ENCODE assay signal across 20 mouse cellular contexts in the genomic region with DNA sequence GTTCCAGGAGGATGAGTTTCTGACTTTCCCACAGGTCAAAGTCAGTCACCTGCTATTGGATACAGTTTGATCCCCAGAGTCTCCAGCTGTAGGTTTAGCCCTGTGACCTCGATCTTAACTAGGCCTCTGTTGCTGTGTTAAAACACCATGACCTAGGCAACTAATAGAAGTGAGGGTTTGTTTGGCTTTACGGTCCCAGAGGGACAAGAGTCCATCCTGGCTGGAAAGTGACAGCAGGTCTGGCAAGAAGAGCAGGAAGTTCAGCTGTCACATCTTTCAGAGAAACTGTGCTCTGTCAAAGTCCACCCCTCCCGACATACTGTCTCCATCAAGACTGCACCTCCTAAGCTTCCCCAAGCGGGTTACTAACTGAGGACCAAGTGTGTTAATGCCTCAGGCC. TPM values are rescaled to one million over a fixed set of nuclear protein-coding genes. Genes with fewer than 3 reads are reported as not detected.
A peak's percentile ranks its signal among the peaks of the same experiment; 100 is the strongest.
DNase-seq lines count a peak whose midpoint lies in the region; ATAC-seq and TF ChIP-seq lines count a peak whose summit lies in the region.
"Had no signal": no experiment of that assay in that cellular context is flagged by ENCODE, and none has a peak within 500 bp of the region (broad histone marks: within the 10 kb centered on the region; RNA-seq: fewer than 3 reads in every experiment).

No protein-coding gene starts in this region.

- 59% methylated on average over 4 of the region's 4 CpGs for WGBS in kidney, embryonic 14.5 days
- WGBS in liver, embryonic 16.5 days (ENCODE audit: insufficient replicate concordance) = 58% methylated on average over 4 of the region's 4 CpGs
- WGBS in small intestine, adult 2 months = 29% methylated on average over 4 of the region's 4 CpGs

- H3K4me2 ChIP-seq in kidney, embryonic 14.5 days (replicated peaks; ENCODE audit: low read depth, low read length) = no peak overlapping the region
- no peak overlapping the region for H3K4me2 ChIP-seq in liver, embryonic 16.5 days (ENCODE audit: low read depth, low read length)
- H3K4me2 ChIP-seq: embryonic facial prominence, embryonic 13.5 days; forebrain, embryonic 12.5 days; heart, embryonic 11.5 days had no signal

- TF ChIP-seq CTCF in small intestine, adult 2 months (IDR thresholded peaks at IDR 0.05; ENCODE audit: extremely low read depth, insufficient read length, insufficient replicate concordance, low read depth, low read length) = no peak

- no peak overlapping the region for H3K27ac ChIP-seq in kidney, embryonic 14.5 days (ENCODE audit: low read depth, low read length)
- no peak overlapping the region for H3K27ac ChIP-seq in liver, embryonic 16.5 days (ENCODE audit: low read length)
- peak overlapping the region; percentile 28; the same call in 1 of the 2 replicates for H3K27ac ChIP-seq in small intestine, adult 2 months (ENCODE audit: insufficient read depth, low read depth, low read length)
- H3K27ac ChIP-seq: embryonic facial prominence, embryonic 13.5 days; forebrain, embryonic 12.5 days; heart, adult 2 months; hindbrain, embryonic 10.5 days had no signal

- H3K4me1 ChIP-seq in kidney, embryonic 14.5 days (ENCODE audit: control insufficient read depth, insufficient read depth, low read length) = peaks cover 9% of the 10 kb centered on the region
- H3K4me1 ChIP-seq in liver, embryonic 16.5 days (ENCODE audit: control insufficient read depth, low read depth, low read length) = peaks cover 15% of the 10 kb centered on the region
- H3K4me1 ChIP-seq in small intestine, adult 2 months (ENCODE audit: control insufficient read depth, insufficient read depth, insufficient read length, low read length) = peaks cover 9% of the 10 kb centered on the region

- no peak overlapping the region for H3K4me3 ChIP-seq in kidney, embryonic 14.5 days (ENCODE audit: low read length)
- no peak overlapping the region for H3K4me3 ChIP-seq in liver, embryonic 16.5 days (ENCODE audit: low read depth, low read length)
- no peak overlapping the region for H3K4me3 ChIP-seq in small intestine, adult 2 months (ENCODE audit: low read depth, low read length)
- H3K4me3 ChIP-seq: embryonic facial prominence, embryonic 13.5 days; forebrain, embryonic 12.5 days; heart, adult 2 months; hindbrain, embryonic 10.5 days had no signal

- no peak overlapping the region for H3K9ac ChIP-seq in kidney, embryonic 14.5 days (ENCODE audit: low read depth, low read length)
- H3K9ac ChIP-seq in liver, embryonic 16.5 days (ENCODE audit: low read depth, low read length) = no peak overlapping the region
- H3K9ac ChIP-seq: embryonic facial prominence, embryonic 13.5 days; forebrain, embryonic 12.5 days had no signal

- DNase-seq in kidney, adult 11 months = peak; percentile 43
- peak; percentile 22 to 33 for DNase-seq in kidney, postnatal 36 days
- no peak for DNase-seq in kidney, postnatal 14 days
- DNase-seq in lung, postnatal 36 days = no peak
- DNase-seq: adrenal gland, adult 2 months; adrenal gland, postnatal 25 days; cerebellum, adult 18-20 months; cerebellum, adult 9-11 months; cerebellum, postnatal 36 days; gastrocnemius, postnatal 10 days; heart, adult 2 months had no signal

- no peak for ATAC-seq in kidney, embryonic 14.5 days (ENCODE audit: low FRiP score, low TSS enrichment)
- ATAC-seq in liver, embryonic 16.5 days (ENCODE audit: low read depth) = peak; percentile 65
- ATAC-seq: forebrain, embryonic 16.5 days had no signal

- no peaks in the 10 kb centered on the region for H3K9me3 ChIP-seq in kidney, embryonic 14.5 days (ENCODE audit: control insufficient read depth, low read length)
- no peaks in the 10 kb centered on the region for H3K9me3 ChIP-seq in liver, embryonic 16.5 days (replicated peaks; ENCODE audit: control insufficient read depth, low read length)
- H3K9me3 ChIP-seq: embryonic facial prominence, embryonic 13.5 days; hindbrain, embryonic 10.5 days had no signal

- TF ChIP-seq POLR2A in small intestine, adult 2 months (IDR thresholded peaks at IDR 0.05; ENCODE audit: low read depth, low read length) = no peak

- H3K36me3 ChIP-seq in kidney, embryonic 14.5 days (ENCODE audit: control insufficient read depth, insufficient read depth, low read length) = no peaks in the 10 kb centered on the region
- H3K36me3 ChIP-seq in liver, embryonic 16.5 days (ENCODE audit: control insufficient read depth, insufficient read depth) = no peaks in the 10 kb centered on the region
- no peaks in the 10 kb centered on the region for H3K36me3 ChIP-seq in small intestine, adult 2 months (ENCODE audit: control insufficient read depth, insufficient read depth, low read length)
- H3K36me3 ChIP-seq: embryonic facial prominence, embryonic 13.5 days; forebrain, embryonic 12.5 days; hindbrain, embryonic 10.5 days had no signal

- H3K27me3 ChIP-seq in kidney, embryonic 14.5 days (ENCODE audit: control insufficient read depth, insufficient read depth, low read length) = no peaks in the 10 kb centered on the region
- no peaks in the 10 kb centered on the region for H3K27me3 ChIP-seq in liver, embryonic 16.5 days (ENCODE audit: control insufficient read depth, insufficient read depth, low read depth, low read length)
- H3K27me3 ChIP-seq in small intestine, adult 2 months (ENCODE audit: control insufficient read depth, insufficient read depth, low read length) = no peaks in the 10 kb centered on the region
- H3K27me3 ChIP-seq: CH12.LX; embryonic facial prominence, embryonic 13.5 days; forebrain, embryonic 12.5 days had no signal

RNA-seq across cellular contexts. Expression of a gene that starts 3.5 kb away (rescaled TPM):
- 24.0 and 36.1 TPM in 2 replicates for polyA plus RNA-seq in kidney, embryonic 14.5 days (2014; fragmentation: Nextera tagmentation; extraction: Ambion mirVana)
- polyA plus RNA-seq in liver, embryonic 16.5 days (2015; fragmentation: Nextera tagmentation; extraction: Ambion mirVana) = 2.5 and 2.8 TPM in 2 replicates
- polyA plus RNA-seq in small intestine, adult 2 months (2012; rRNA removed) = 2.1 and 3.4 TPM in 2 replicates

RNA-seq across cellular contexts. Expression of a gene that starts 8.6 kb away (rescaled TPM):
- polyA plus RNA-seq in kidney, embryonic 14.5 days (2014; fragmentation: Nextera tagmentation; extraction: Ambion mirVana) = 1.4 and 1.8 TPM in 2 replicates
- polyA plus RNA-seq in liver, embryonic 16.5 days (2015; fragmentation: Nextera tagmentation; extraction: Ambion mirVana) = 28.8 and 29.0 TPM in 2 replicates
- polyA plus RNA-seq in small intestine, adult 2 months (2012; rRNA removed) = 0.17 TPM in 1 of 2 replicates, not detected in the other
- polyA plus RNA-seq: adrenal gland, adult 2 months had no signal

RNA-seq across cellular contexts. Expression of a gene that starts 37.7 kb away (rescaled TPM):
- 2,535 and 3,306 TPM in 2 replicates for polyA plus RNA-seq in kidney, embryonic 14.5 days (2014; fragmentation: Nextera tagmentation; extraction: Ambion mirVana)
- polyA plus RNA-seq in liver, embryonic 16.5 days (2015; fragmentation: Nextera tagmentation; extraction: Ambion mirVana) = 967 and 1,136 TPM in 2 replicates
- 364 and 436 TPM in 2 replicates for polyA plus RNA-seq in small intestine, adult 2 months (2012; rRNA removed)

Comparison
In these comparisons a context has a peak if more than half of its experiments do, and no peak if none do; other contexts are left out.
1. DNase-seq: peak in kidney, adult 11 months (single experiment) and kidney, postnatal 36 days (2 of 2); none in kidney, postnatal 14 days (single experiment) and lung, postnatal 36 days (single experiment).
2. RNA of a gene that starts 8.6 kb away (polyA plus RNA-seq): 28.8 to 29.0 TPM in liver, embryonic 16.5 days; 1.4 to 1.8 TPM in kidney, embryonic 14.5 days and 0.17 TPM in small intestine, adult 2 months; every median in the first group is over 10 times any median in the second.